In the genomic region with DNA sequence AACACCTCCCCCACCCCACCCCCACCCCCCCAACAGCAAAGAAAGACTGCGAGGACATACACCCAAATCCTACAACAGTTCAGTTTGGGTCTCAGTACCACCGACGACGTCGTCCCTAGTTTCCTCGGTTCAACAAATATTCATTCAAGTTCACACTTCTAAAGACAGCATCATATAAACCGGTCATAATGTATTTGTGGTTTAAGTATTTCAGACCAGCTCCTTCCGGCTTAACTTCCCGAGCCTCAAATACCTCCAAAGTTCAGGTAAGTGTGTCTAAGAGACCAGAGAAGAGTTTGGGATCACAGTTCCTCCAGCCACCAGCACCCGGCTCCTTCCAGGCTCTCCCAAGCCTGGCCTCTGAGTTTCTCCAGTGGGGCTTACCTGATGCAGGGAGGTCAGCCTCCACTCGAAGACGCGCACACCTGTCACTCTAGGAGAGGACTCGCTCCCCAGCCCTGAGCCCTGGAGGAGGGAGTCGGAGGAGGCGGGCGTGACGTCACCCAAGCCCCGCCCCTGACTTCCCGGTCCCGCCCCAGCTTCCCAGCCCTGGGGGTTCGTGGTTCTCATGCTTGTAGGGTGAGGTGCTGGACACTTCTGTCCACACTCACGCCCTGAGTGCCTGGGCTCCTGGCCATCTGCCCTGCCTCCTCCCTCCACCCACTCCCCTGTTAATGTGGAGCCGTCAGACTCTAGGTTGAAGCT, we compare ENCODE assay signal across 8 mouse cellular contexts. TPM values are rescaled to one million over a fixed set of nuclear protein-coding genes. Genes with fewer than 3 reads are reported as not detected.
DNase-seq lines count a peak whose midpoint lies in the region; ATAC-seq and TF ChIP-seq lines count a peak whose summit lies in the region.

A gene (minus strand): TSS at position 461 of the 705 bp plus-strand sequence.

- no peak for TF ChIP-seq CTCF in spleen, adult 2 months (IDR thresholded peaks at IDR 0.05; ENCODE audit: extremely low read depth, insufficient read depth, insufficient read length, insufficient replicate concordance)

- peak in 1 of 2 experiments; percentile 37 for DNase-seq in spleen, adult 2 months (ENCODE audit: low read depth in 1 of 2, low spot score in 2 of 2)
- no peak for DNase-seq in spleen, postnatal 14 days (ENCODE audit: low spot score in 2 of 2)
- DNase-seq in embryo, embryonic 11 days: peak; percentile 75
- DNase-seq in heart, adult 18-20 months: peak; percentile 77 to 78
- DNase-seq in kidney, adult 18-20 months: peak; percentile 81
- peak; percentile 61 for DNase-seq in limb, embryonic 14.5 days (ENCODE audit: low spot score)
- DNase-seq in midbrain, embryonic 14.5 days: peak; percentile 67
- DNase-seq in thymus, postnatal 25 days: peak; percentile 62

- no peaks in the 10 kb centered on the region for H3K36me3 ChIP-seq in spleen, adult 2 months (ENCODE audit: control insufficient read depth, insufficient read depth, low read length)
- no peaks in the 10 kb centered on the region for H3K36me3 ChIP-seq in limb, embryonic 14.5 days (ENCODE audit: control insufficient read depth, insufficient read depth, low read length)
- no peaks in the 10 kb centered on the region for H3K36me3 ChIP-seq in midbrain, embryonic 14.5 days (ENCODE audit: control insufficient read depth, insufficient read depth, low read length)

- 0 out of 2 replicates have a peak within 1 kb of the TSS, but pooled peaks have one; percentile 8 for H3K9ac ChIP-seq in limb, embryonic 14.5 days (ENCODE audit: low read depth, low read length, severe bottlenecking)
- H3K9ac ChIP-seq in midbrain, embryonic 14.5 days (replicated peaks; ENCODE audit: low read length): 0 out of 2 replicates have a peak within 1 kb of the TSS, but pooled peaks have one; percentile 20

- WGBS in spleen, adult 2 months: 3% methylated on average over 24 of the region's 24 CpGs
- under 1% methylated on average over 24 of the region's 24 CpGs for WGBS in limb, embryonic 14.5 days
- WGBS in midbrain, embryonic 14.5 days: 3% methylated on average over 24 of the region's 24 CpGs

- H3K4me2 ChIP-seq in limb, embryonic 14.5 days (replicated peaks; ENCODE audit: low read depth, low read length, severe bottlenecking): peak within 1 kb of the TSS; percentile 72
- H3K4me2 ChIP-seq in midbrain, embryonic 14.5 days (ENCODE audit: low read length): peak within 1 kb of the TSS; percentile 60

- H3K9me3 ChIP-seq in limb, embryonic 14.5 days (ENCODE audit: control insufficient read depth, low read length): no peaks in the 10 kb centered on the region
- no peaks in the 10 kb centered on the region for H3K9me3 ChIP-seq in midbrain, embryonic 14.5 days (ENCODE audit: control insufficient read depth, low read length)

- H3K4me1 ChIP-seq in spleen, adult 2 months (ENCODE audit: control insufficient read depth, insufficient read depth, insufficient read length): peaks cover 4% of the 10 kb centered on the region; the same call in 1 of the 2 replicates
- no peaks in the 10 kb centered on the region for H3K4me1 ChIP-seq in limb, embryonic 14.5 days (ENCODE audit: control insufficient read depth, insufficient read depth, low read length)
- peaks cover 5% of the 10 kb centered on the region for H3K4me1 ChIP-seq in midbrain, embryonic 14.5 days (ENCODE audit: control insufficient read depth, insufficient read depth, low read length)

- no peak within 1 kb of the TSS for H3K27ac ChIP-seq in spleen, adult 2 months (ENCODE audit: insufficient read depth, low read length)
- H3K27ac ChIP-seq in limb, embryonic 14.5 days (replicated peaks; ENCODE audit: low read depth, low read length): no peak within 1 kb of the TSS
- no peak within 1 kb of the TSS for H3K27ac ChIP-seq in midbrain, embryonic 14.5 days (replicated peaks; ENCODE audit: low read depth, low read length)

- ATAC-seq in limb, embryonic 14.5 days (ENCODE audit: low FRiP score, low read depth): peak; percentile 70
- no peak for ATAC-seq in midbrain, embryonic 14.5 days (ENCODE audit: low FRiP score, low TSS enrichment)

- no peak for TF ChIP-seq POLR2A in spleen, adult 2 months (IDR thresholded peaks at IDR 0.05; ENCODE audit: low read depth, low read length)
- TF ChIP-seq POLR2A in limb, embryonic 14.5 days (IDR thresholded peaks at IDR 0.05; ENCODE audit: borderline replicate concordance, extremely low read depth, insufficient read depth, insufficient read length): no peak

- no peaks in the 10 kb centered on the region for H3K27me3 ChIP-seq in spleen, adult 2 months (ENCODE audit: control insufficient read depth, insufficient read depth, low read length)
- H3K27me3 ChIP-seq in limb, embryonic 14.5 days (ENCODE audit: control insufficient read depth, insufficient read depth, low read length): no peaks in the 10 kb centered on the region
- no peaks in the 10 kb centered on the region for H3K27me3 ChIP-seq in midbrain, embryonic 14.5 days (ENCODE audit: control insufficient read depth, insufficient read depth, low read length)

- H3K4me3 ChIP-seq in spleen, adult 2 months (ENCODE audit: extremely low read depth, insufficient read depth, insufficient read length): peak within 1 kb of the TSS; percentile 18; the same call in 1 of the 2 replicates
- H3K4me3 ChIP-seq in limb, embryonic 14.5 days (replicated peaks; ENCODE audit: low read length): peak within 1 kb of the TSS; percentile 30
- H3K4me3 ChIP-seq in midbrain, embryonic 14.5 days (replicated peaks; ENCODE audit: low read depth, low read length): peak within 1 kb of the TSS; percentile 26

RNA-seq across cellular contexts. Expression of the gene that starts here (rescaled TPM):
- 26.3 and 31.3 TPM in 2 replicates for polyA plus RNA-seq in spleen, adult 2 months (2012; rRNA removed)
- total RNA-seq in heart, adult 18-20 months (2021): 10 to 100 TPM; 40.2 to 44.3 TPM
- polyA plus RNA-seq in limb, embryonic 14.5 days (2012; rRNA removed): 184 and 214 TPM in 2 replicates
- 83.8 and 98.0 TPM in 2 replicates for polyA plus RNA-seq in limb, embryonic 14.5 days (2014; fragmentation: Nextera tagmentation; extraction: Ambion mirVana)
- polyA plus RNA-seq in midbrain, embryonic 14.5 days (2014; fragmentation: Nextera tagmentation; extraction: Ambion mirVana): 225 and 226 TPM in 2 replicates

Comparison
In these comparisons a context has a peak if more than half of its experiments do, and no peak if none do; other contexts are left out.
1. DNase-seq: peak in embryo, embryonic 11 days (single experiment), heart, adult 18-20 months (2 of 2), kidney, adult 18-20 months (single experiment), limb, embryonic 14.5 days (single experiment), midbrain, embryonic 14.5 days (single experiment) and thymus, postnatal 25 days (single experiment); none in spleen, postnatal 14 days (0 of 2).
2. Peak in every context shown above with its lines, with median percentiles within 50 percentile points of each other: H3K4me3 ChIP-seq.